Mouse (Mus musculus) testis, adult 2 months (tissue): ENCODE results near the gene Pdss1.

Experiments
- CTCF ChIP-seq: fragments of 200-500 bp; IDR thresholded peaks from 2 replicates; pipeline ENCODE4 v1.5.1; 2012; ENCODE audit warnings: low read depth, mild to moderate bottlenecking, inconsistent platforms, low read length, moderate library complexity; ENCODE audit not compliant: control insufficient read depth, insufficient read depth, insufficient replicate concordance
- POLR2A ChIP-seq: fragments of 200-500 bp; IDR thresholded peaks from 2 replicates; pipeline ENCODE4 v1.6.1; 2012; ENCODE audit warnings: low read depth, mild to moderate bottlenecking, inconsistent platforms, low read length, moderate library complexity; ENCODE audit not compliant: control insufficient read depth

- TF ChIP-seq POLR2A: no peak
- no peak for TF ChIP-seq CTCF
Observed at GRCm38 (mm10) chr2:22857501-22857900, 37.8 kb upstream of the Pdss1 start.
